Mouse (Mus musculus) lung, adult 2 months (tissue): ENCODE data around the gene Olfr1223. TPM values are rescaled to one million over a fixed set of nuclear protein-coding genes. Genes with fewer than 3 reads are reported as not detected.
"Not testable (repeated sequence)": the region's sequence is repeated elsewhere in the genome, so short reads cannot be mapped to it uniquely, and the experiment has no call there.

Source experiments
- DNase-seq: peaks from one replicate; pipeline ENCODE4 v3.0.0; 2022
- H3K4me1 ChIP-seq: fragments of 200-500 bp; 2 replicates; pipeline ENCODE4 v1.6.1; 2011; ENCODE audit warnings: low read length; ENCODE audit not compliant: control insufficient read depth, insufficient read depth
- H3K4me3 ChIP-seq: fragments of 200-500 bp; replicated peaks from 2 replicates; pipeline ENCODE3; 2011; ENCODE audit warnings: low read depth, mild to moderate bottlenecking, control low read depth, low read length; ENCODE audit errors: extremely low read depth
- CTCF ChIP-seq: fragments of 200-500 bp; IDR thresholded peaks from 2 replicates; pipeline ENCODE4 v1.5.1; 2011; ENCODE audit warnings: mild to moderate bottlenecking, low read length, control low read depth; ENCODE audit not compliant: insufficient read depth
- POLR2A ChIP-seq: fragments of 200-500 bp; IDR thresholded peaks from 2 replicates; pipeline ENCODE4 v1.6.1; 2011; ENCODE audit warnings: low read depth, mild to moderate bottlenecking, control low read depth, low read length, borderline replicate concordance; ENCODE audit errors: extremely low read depth
- WGBS: fragments of 180-500 bp; shearing (Covaris S2); methylation state at CpG from one replicate; pipeline ENCODE4 v1.1.7; 2018; 5-methylcytosine and 5-hydroxymethylcytosine counted together
- polyA plus RNA-seq: library from polyadenylated mRNA; depleted of rRNA; stranded (reverse); fragments of >200 nt; gene quantifications from 2 replicates; pipeline ENCODE4 v1.2.3, GENCODE M21; 2012; rRNA removed

Gene Olfr1223
- polyA plus RNA-seq, result not detected in 2 replicates

DNA sequence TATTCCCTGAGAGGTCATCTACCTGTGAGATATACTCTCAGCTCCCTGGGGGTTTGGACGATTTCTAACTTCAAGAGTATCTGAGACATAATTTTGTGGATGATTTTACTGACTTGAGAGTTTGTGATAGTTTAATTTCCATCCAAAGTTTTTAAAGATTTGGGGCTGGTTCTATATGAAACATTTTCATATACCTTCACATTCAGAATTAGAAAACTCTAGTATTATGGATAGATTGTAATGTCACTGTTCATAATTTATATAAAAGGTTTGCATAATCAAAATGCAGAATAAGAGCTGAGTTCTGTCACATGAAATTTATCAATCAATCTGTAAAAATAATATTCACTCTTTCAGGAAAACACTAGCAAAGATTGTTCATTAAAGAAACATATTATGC, at the start of gene Olfr1223:
TSS of gene Olfr1223 (minus strand) at position 101 of the 400 bp plus-strand sequence.
- Histone ChIP-seq H3K4me3 (no peak within 1 kb of the TSS), H3K4me1 (no peaks in the 10 kb centered on the region)
- no peak for TF ChIP-seq POLR2A
- TF ChIP-seq CTCF, result no peak
- DNase-seq, result no peak
- WGBS, result 34% methylated on average over 1 of the region's 1 CpGs

DNA sequence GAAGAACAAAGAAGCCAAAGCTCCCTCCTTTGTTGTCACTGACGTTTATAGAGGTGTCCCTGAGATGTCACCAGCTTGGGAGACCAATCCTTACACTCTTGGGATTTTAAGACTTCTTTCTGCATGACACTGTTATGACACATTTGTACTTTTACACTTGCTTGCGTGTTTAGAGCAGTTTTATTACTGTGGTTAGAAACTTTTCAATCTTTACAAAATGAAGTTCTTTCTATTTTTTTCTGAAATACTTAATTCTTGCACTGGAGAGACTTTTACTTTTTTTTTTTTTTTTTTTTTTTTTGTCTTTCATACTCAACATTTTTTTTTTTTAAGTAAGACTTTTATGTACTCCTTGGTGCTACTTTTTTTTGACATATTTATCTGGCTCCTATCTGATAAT, 48.6 kb upstream of the Olfr1223 start, which contains the start of gene Olfr1226:
TSS of gene Olfr1226 (minus strand) at position 101 of the 400 bp plus-strand sequence.
- TF ChIP-seq POLR2A (no peak), CTCF (no peak)
- DNase-seq, result no peak
- no peak within 1 kb of the TSS for H3K4me3 ChIP-seq
- no peaks in the 10 kb centered on the region for H3K4me1 ChIP-seq
- WGBS, result 46% methylated on average over 2 of the region's 2 CpGs

GRCm38 (mm10) chr2:89196325-89196982, 45.1 kb upstream of the Olfr1223 start:
- H3K4me1 ChIP-seq, result no peaks in the 10 kb centered on the region
- DNase-seq, result no peak
- WGBS, result 66% methylated on average over 3 of the region's 3 CpGs
- TF ChIP-seq POLR2A (no peak), CTCF (no peak)
- H3K4me3 ChIP-seq, result no peak overlapping the region

DNA sequence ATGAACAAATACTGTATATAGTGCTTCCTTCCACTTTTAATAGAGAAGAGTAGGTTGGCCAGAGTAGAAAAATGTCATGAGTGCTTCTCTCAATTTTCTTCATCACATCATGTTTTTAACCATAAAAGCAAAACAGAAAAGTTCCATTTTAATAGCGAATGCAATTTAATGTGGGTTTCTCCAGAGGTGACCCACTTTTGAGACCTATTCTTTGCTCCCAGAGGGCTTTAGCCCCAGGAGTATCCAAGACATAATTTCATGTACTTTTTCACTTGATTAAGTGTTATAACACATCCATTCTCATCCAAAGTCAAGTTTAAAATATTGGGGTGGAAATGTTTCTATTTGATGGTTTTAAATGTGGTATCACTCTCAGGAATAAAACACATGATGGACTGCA, 23.2 kb upstream of the Olfr1223 start, which contains the start of gene Olfr1225:
TSS of gene Olfr1225 (minus strand) at position 101 of the 400 bp plus-strand sequence.
- no peak within 1 kb of the TSS for H3K4me3 ChIP-seq
- TF ChIP-seq POLR2A, result no peak
- no peak for TF ChIP-seq CTCF
- no peak for DNase-seq
- H3K4me1 ChIP-seq, result no peaks in the 10 kb centered on the region
- 90% methylated on average over 1 of the region's 1 CpGs for WGBS

GRCm38 (mm10) chr2:89164711-89165110, 13.4 kb upstream of the Olfr1223 start:
- not testable (repeated sequence) for H3K4me3 ChIP-seq, DNase-seq, H3K4me1 ChIP-seq
- WGBS, result 83% methylated on average over 4 of the region's 4 CpGs

DNA sequence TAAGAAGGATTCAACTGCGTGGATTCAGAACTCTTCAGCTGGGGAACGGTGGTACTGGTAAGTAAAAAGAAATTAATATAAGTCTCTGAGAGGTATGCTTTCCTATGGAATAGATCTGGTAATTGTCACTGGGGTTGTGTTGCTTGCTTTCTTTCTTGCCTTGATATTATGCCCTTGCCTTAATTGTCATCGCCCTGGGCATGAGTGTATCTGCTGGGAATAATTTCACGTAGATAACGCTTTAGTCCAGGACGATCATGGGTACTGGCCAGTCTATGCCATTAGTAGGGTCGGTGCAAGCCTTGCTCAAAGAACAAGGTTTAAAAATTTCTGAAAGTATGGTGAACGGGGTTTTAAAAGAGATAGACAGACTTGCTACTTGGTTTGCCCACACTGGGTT, 12.6 kb upstream of the Olfr1223 start, which contains the start of gene Olfr1224-ps1:
TSS of gene Olfr1224-ps1 (minus strand) at position 101 of the 400 bp plus-strand sequence.
- not testable (repeated sequence) for H3K4me1 ChIP-seq, DNase-seq, H3K4me3 ChIP-seq
- 87% methylated on average over 8 of the region's 8 CpGs for WGBS

DNA sequence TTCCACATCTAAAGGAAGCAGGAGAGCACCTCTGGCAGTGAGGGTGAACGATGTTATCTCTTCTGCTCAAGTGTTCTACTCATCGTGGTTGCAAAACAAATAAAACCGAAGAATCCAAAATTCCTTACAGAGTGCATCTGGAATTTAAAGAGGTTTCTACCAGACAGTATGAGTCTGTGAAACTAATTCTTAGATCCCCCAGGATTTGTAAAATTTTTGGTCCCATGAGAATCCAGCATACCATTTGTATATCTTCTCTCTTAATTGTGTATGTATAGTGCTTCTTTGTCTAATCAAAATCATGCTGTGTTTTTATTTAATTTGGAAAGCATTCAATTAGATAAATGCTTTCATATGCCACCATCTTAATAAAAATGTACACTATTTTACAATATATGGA, 18.4 kb downstream of the Olfr1223 start, which contains the start of gene Olfr1222:
TSS of gene Olfr1222 (minus strand) at position 101 of the 400 bp plus-strand sequence.
- Histone ChIP-seq H3K4me3 (no peak within 1 kb of the TSS), H3K4me1 (no peaks in the 10 kb centered on the region)
- TF ChIP-seq POLR2A (no peak), CTCF (no peak)
- 40% methylated on average over 3 of the region's 3 CpGs for WGBS
- no peak for DNase-seq

GRCm38 (mm10) chr2:89117183-89117582, 34.2 kb downstream of the Olfr1223 start, which contains the start of gene Olfr1221:
Gene Olfr1221, minus strand, starts transcription at chr2:89117283.
- no peak for DNase-seq
- 63% methylated on average over 2 of the region's 2 CpGs for WGBS
- Histone ChIP-seq H3K4me1 (no peaks in the 10 kb centered on the region), H3K4me3 (no peak within 1 kb of the TSS)
- TF ChIP-seq POLR2A, result no peak
- TF ChIP-seq CTCF, result no peak

GRCm38 (mm10) chr2:89106735-89107134, 44.6 kb downstream of the Olfr1223 start, which contains the start of gene Olfr1220:
Gene Olfr1220, minus strand, starts transcription at chr2:89106835.
- 63% methylated on average over 3 of the region's 3 CpGs for WGBS
- no peak for TF ChIP-seq CTCF
- TF ChIP-seq POLR2A, result no peak
- H3K4me3 ChIP-seq, result no peak within 1 kb of the TSS
- no peaks in the 10 kb centered on the region for H3K4me1 ChIP-seq
- no peak for DNase-seq

GRCm38 (mm10) chr2:89105651-89106050, 45.7 kb downstream of the Olfr1223 start:
- H3K4me1 ChIP-seq, result no peaks in the 10 kb centered on the region
- no peak for TF ChIP-seq POLR2A
- no peak for TF ChIP-seq CTCF
- no peak for DNase-seq
- H3K4me3 ChIP-seq, result no peak overlapping the region
